ENCODE assay signal across 30 mouse cellular contexts in the genomic region with DNA sequence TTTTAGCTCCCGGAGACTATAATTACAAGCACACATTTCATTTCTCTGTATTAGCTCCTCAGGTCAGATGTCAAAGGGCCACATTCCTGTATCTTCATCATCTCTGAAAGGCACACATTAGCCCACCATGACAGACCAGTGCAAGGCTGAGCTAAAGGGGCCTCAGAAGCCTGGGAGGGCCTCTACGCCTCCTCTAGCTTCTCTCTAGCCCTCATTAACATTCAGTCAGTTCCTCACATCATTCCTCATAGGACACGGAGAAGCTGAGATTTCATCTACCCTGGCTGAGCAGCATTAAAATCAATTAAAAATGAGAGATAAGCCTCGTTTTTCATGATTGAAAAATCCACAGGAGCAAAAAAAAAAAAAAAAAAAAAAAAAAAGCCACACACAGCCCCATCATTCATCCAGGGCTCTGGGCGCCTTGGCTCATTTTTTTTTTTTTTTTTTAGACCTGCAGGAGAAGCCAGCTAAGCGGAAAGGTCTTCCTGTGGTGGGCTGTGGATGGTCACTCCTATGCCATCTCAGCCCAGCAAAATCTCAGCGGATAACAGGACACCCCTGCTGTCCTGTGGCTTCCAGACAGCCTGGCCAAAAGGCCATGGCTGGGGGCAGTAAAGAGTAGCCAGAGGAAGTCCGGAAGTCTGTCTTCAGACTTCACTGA.
DNase-seq lines count a peak whose midpoint lies in the region; ATAC-seq and TF ChIP-seq lines count a peak whose summit lies in the region.
"Had no signal": no experiment of that assay in that cellular context is flagged by ENCODE, and none has a peak within 500 bp of the region (broad histone marks: within the 10 kb centered on the region; RNA-seq: fewer than 3 reads in every experiment).

No protein-coding gene starts in this region.

- 63% methylated on average over 8 of the region's 8 CpGs for WGBS in midbrain, embryonic 11.5 days
- 50% methylated on average over 8 of the region's 8 CpGs for WGBS in midbrain, postnatal 0 days
- 48% methylated on average over 8 of the region's 8 CpGs for WGBS in hindbrain, embryonic 16.5 days
- 47% methylated on average over 8 of the region's 8 CpGs for WGBS in midbrain, embryonic 16.5 days

- no peak for DNase-seq in midbrain, embryonic 11.5 days (ENCODE audit: low spot score, missing footprints)
- DNase-seq in midbrain, postnatal 0 days (ENCODE audit: low spot score) = no peak
- peak; percentile 52 for DNase-seq in brain, embryonic 14.5 days (ENCODE audit: low read depth)
- DNase-seq in cerebellum, postnatal 10 days = no peak
- no peak for DNase-seq in embryo, embryonic 10 days (ENCODE audit: low spot score)
- DNase-seq: adrenal gland, adult 8-10 months; B cell, adult 2 months; cerebellum, adult 11 months; cerebellum, adult 9-10 months; gastrocnemius, adult 2 months; gastrocnemius, postnatal 36 days; heart, adult 2 months; heart, postnatal 4 days; kidney, adult 8-10 months; kidney, postnatal 10 days; layer of hippocampus, adult 9-11 months; liver; lung, adult 2 months; lung, postnatal 10 days; retina, postnatal 1 day; right cerebral cortex, postnatal 14 days had no signal

- H3K36me3 ChIP-seq in midbrain, embryonic 11.5 days (ENCODE audit: control insufficient read depth, insufficient read depth, low read length) = no peaks in the 10 kb centered on the region
- no peaks in the 10 kb centered on the region for H3K36me3 ChIP-seq in midbrain, postnatal 0 days (ENCODE audit: insufficient read depth, low read length)
- no peaks in the 10 kb centered on the region for H3K36me3 ChIP-seq in hindbrain, embryonic 16.5 days (ENCODE audit: control insufficient read depth, insufficient read depth, low read length)
- H3K36me3 ChIP-seq in midbrain, embryonic 16.5 days (ENCODE audit: control insufficient read depth, insufficient read depth, low read length) = no peaks in the 10 kb centered on the region
- H3K36me3 ChIP-seq: embryonic facial prominence, embryonic 13.5 days; forebrain, embryonic 10.5 days; heart, embryonic 12.5 days; stomach, embryonic 15.5 days had no signal

- no peak overlapping the region for H3K9ac ChIP-seq in midbrain, embryonic 11.5 days (ENCODE audit: low read length)
- no peak overlapping the region for H3K9ac ChIP-seq in midbrain, postnatal 0 days (replicated peaks; ENCODE audit: low read length, poor library complexity, severe bottlenecking)
- H3K9ac ChIP-seq in hindbrain, embryonic 16.5 days (ENCODE audit: low read depth, low read length) = no peak overlapping the region
- H3K9ac ChIP-seq in midbrain, embryonic 16.5 days (ENCODE audit: low read depth, low read length) = no peak overlapping the region
- H3K9ac ChIP-seq: embryonic facial prominence, embryonic 13.5 days; heart, embryonic 12.5 days; liver, embryonic 14.5 days; stomach, embryonic 15.5 days had no signal

- TF ChIP-seq CTCF in midbrain, postnatal 0 days (IDR thresholded peaks at IDR 0.05) = no peak
- TF ChIP-seq CTCF in brain, embryonic 14.5 days (IDR thresholded peaks at IDR 0.05; ENCODE audit: borderline replicate concordance, extremely low read depth, insufficient read depth, insufficient read length) = no peak

- H3K9me3 ChIP-seq in midbrain, embryonic 11.5 days (ENCODE audit: control insufficient read depth, low read length) = no peaks in the 10 kb centered on the region
- no peaks in the 10 kb centered on the region for H3K9me3 ChIP-seq in midbrain, postnatal 0 days (ENCODE audit: low read length)
- no peaks in the 10 kb centered on the region for H3K9me3 ChIP-seq in hindbrain, embryonic 16.5 days (ENCODE audit: control insufficient read depth, low read length)
- H3K9me3 ChIP-seq in midbrain, embryonic 16.5 days (replicated peaks; ENCODE audit: control insufficient read depth, low read length, poor library complexity, severe bottlenecking) = no peaks in the 10 kb centered on the region
- H3K9me3 ChIP-seq: embryonic facial prominence, embryonic 13.5 days; forebrain, embryonic 10.5 days; stomach, embryonic 15.5 days had no signal

- H3K4me3 ChIP-seq in midbrain, embryonic 11.5 days (ENCODE audit: low read depth, low read length) = no peak overlapping the region
- H3K4me3 ChIP-seq in midbrain, postnatal 0 days (ENCODE audit: low read depth, low read length) = no peak overlapping the region
- H3K4me3 ChIP-seq in hindbrain, embryonic 16.5 days (ENCODE audit: low read length) = no peak overlapping the region
- H3K4me3 ChIP-seq in midbrain, embryonic 16.5 days (ENCODE audit: low read depth, low read length) = no peak overlapping the region
- H3K4me3 ChIP-seq: embryonic facial prominence, embryonic 13.5 days; forebrain, embryonic 10.5 days; gastrocnemius, adult 2 months; heart, adult 2 months; heart, embryonic 12.5 days; myocyte; stomach, embryonic 15.5 days had no signal

- no peak overlapping the region for H3K27ac ChIP-seq in midbrain, embryonic 11.5 days (ENCODE audit: low read depth, low read length)
- H3K27ac ChIP-seq in midbrain, postnatal 0 days (ENCODE audit: low read depth, low read length) = no peak overlapping the region
- 0 out of 2 replicates have a peak overlapping the region, but pooled peaks have one; percentile 40 for H3K27ac ChIP-seq in hindbrain, embryonic 16.5 days (ENCODE audit: low read depth, low read length)
- no peak overlapping the region for H3K27ac ChIP-seq in midbrain, embryonic 16.5 days (ENCODE audit: low read length)
- H3K27ac ChIP-seq: embryonic facial prominence, embryonic 13.5 days; forebrain, embryonic 10.5 days; gastrocnemius, adult 2 months; heart, adult 2 months; liver, embryonic 14.5 days; stomach, embryonic 15.5 days had no signal

- H3K27me3 ChIP-seq in midbrain, embryonic 11.5 days (ENCODE audit: control insufficient read depth, insufficient read depth, low read length) = no peaks in the 10 kb centered on the region
- H3K27me3 ChIP-seq in midbrain, postnatal 0 days (ENCODE audit: insufficient read depth, low read length) = no peaks in the 10 kb centered on the region
- H3K27me3 ChIP-seq in hindbrain, embryonic 16.5 days (replicated peaks; ENCODE audit: control insufficient read depth, insufficient read depth, low read length) = no peaks in the 10 kb centered on the region
- H3K27me3 ChIP-seq in midbrain, embryonic 16.5 days (ENCODE audit: control insufficient read depth, insufficient read depth, low read depth, low read length) = no peaks in the 10 kb centered on the region
- H3K27me3 ChIP-seq: embryonic facial prominence, embryonic 13.5 days; heart, embryonic 12.5 days; stomach, embryonic 15.5 days had no signal

- H3K4me1 ChIP-seq in midbrain, embryonic 11.5 days (ENCODE audit: control insufficient read depth, insufficient read depth, low read length) = no peaks in the 10 kb centered on the region
- no peaks in the 10 kb centered on the region for H3K4me1 ChIP-seq in midbrain, postnatal 0 days (ENCODE audit: insufficient read depth, low read length)
- no peaks in the 10 kb centered on the region for H3K4me1 ChIP-seq in hindbrain, embryonic 16.5 days (ENCODE audit: control insufficient read depth, insufficient read depth, low read depth, low read length)
- H3K4me1 ChIP-seq in midbrain, embryonic 16.5 days (ENCODE audit: control insufficient read depth, insufficient read depth, low read length) = no peaks in the 10 kb centered on the region
- H3K4me1 ChIP-seq: forebrain, embryonic 10.5 days; heart, embryonic 12.5 days; stomach, embryonic 15.5 days had no signal

- H3K4me2 ChIP-seq in midbrain, embryonic 11.5 days = no peak overlapping the region
- H3K4me2 ChIP-seq in midbrain, postnatal 0 days (ENCODE audit: low read depth, low read length, poor library complexity, severe bottlenecking) = no peak overlapping the region
- H3K4me2 ChIP-seq in hindbrain, embryonic 16.5 days (ENCODE audit: low read length) = no peak overlapping the region
- H3K4me2 ChIP-seq in midbrain, embryonic 16.5 days (ENCODE audit: low read length) = no peak overlapping the region
- H3K4me2 ChIP-seq: embryonic facial prominence, embryonic 13.5 days; heart, embryonic 12.5 days; stomach, embryonic 15.5 days had no signal

- peak; percentile 61; the same call in 1 of the 2 replicates for ATAC-seq in midbrain, embryonic 11.5 days (ENCODE audit: low FRiP score)
- no peak for ATAC-seq in midbrain, postnatal 0 days (ENCODE audit: low FRiP score)
- peak; percentile 77 for ATAC-seq in hindbrain, embryonic 16.5 days
- peak; percentile 76 for ATAC-seq in midbrain, embryonic 16.5 days
- ATAC-seq: forebrain, embryonic 16.5 days had no signal

- no peak for TF ChIP-seq POLR2A in brain, embryonic 14.5 days (IDR thresholded peaks at IDR 0.05; ENCODE audit: borderline replicate concordance, extremely low read depth, insufficient read depth, insufficient read length, poor library complexity, severe bottlenecking)
